Mouse (Mus musculus) regulatory T cell (primary cell): ENCODE data around the gene Cacng2.

Experiments used
- in situ Hi-C: fragments of 300-600 bp; cut with MboI, MseI; formaldehyde crosslinking; loops from one replicate; pipeline ENCODE4 v1.15.1; 2025; ENCODE audit warnings: high pct_unique_total_duplicates

Cacng2 gene

DNA sequence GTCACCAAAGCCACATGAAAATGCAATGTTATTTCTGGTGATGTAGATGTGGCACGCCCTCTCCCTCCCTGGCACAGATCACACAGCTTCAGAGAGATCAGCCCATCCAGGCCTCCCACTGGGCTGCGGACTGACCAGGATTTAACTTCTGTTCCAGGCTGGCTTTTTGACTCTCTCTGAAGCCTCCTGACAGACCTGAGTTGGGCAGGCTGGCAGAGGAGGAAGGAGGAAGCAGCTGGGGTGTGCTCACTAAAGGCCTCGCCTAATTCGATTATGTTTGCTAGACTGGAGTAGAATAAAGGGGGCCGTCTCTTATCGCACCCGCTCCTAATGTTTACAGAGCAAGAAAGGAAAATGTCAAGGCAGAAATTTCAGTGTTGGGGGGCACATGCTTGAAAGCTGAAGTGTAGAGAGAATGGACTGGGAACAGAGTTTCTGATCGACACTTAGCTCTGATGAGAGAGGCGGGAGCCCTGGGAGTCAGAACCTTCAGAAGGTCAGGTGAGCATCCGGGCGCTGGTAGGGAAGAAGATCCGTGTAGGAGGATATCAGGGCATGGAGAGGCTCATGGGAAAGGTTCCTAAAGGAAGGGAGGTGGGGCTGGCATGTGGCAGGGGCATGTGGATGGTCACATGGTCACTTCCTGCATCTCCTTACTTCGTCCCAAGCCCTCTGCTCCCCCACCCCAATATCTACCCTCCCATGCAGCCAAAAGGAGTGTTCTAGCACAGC lies 36.8 kb downstream of the Cacng2 start:
- in situ Hi-C loops = loop anchor here (25.0 kb wide), 1 partner anchor 1646 kb away; no protein-coding TSS in a partner anchor

DNA sequence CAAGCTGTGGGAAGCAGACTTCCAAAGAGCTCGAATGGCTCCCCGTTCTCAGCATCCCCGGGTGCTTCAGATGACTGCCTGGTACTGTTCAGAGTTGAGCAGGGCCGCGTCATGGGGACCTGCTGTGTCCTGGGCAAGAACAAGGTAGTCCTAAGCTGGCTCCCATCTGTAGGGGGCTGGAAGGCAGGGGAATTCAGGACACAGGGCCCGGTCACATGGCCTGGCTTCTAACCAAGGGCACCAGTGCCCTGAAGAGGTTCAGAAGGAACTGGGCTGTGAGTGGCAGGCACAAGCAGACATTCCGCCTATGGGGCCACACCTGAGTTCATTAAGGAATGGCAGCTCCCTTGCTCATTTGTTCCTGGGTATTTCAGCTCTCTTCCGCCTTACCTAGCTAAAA lies 37.7 kb downstream of the Cacng2 start:
- in situ Hi-C loops = loop anchor here (25.0 kb wide), 1 partner anchor 1645 kb away; no protein-coding TSS in a partner anchor

GRCm38 (mm10) chr15:78081384-78081783 lies 38.4 kb downstream of the Cacng2 start:
- in situ Hi-C loops = loop anchor here (25.0 kb wide), 1 partner anchor 1644 kb away; no protein-coding TSS in a partner anchor

DNA sequence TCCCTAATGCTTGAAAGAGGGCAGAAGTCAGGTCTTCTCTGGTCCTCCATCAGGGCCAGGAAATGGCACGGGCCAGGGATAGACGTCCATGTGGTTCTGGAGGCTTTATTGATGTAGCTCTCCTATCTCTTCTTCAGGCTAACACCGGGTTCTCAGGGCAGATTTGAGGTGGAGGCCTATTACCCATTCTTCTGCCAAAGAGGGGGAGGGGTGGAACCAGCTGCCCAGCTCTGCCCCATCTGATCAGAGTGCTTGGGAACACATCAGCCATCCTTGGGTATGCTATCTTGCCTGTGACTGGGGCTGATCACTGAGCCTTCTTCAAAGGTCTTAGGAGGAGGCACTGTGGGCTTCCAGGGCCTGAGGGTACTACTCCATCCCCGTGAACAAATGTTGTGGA lies 39.5 kb downstream of the Cacng2 start:
- in situ Hi-C loops = loop anchor here (25.0 kb wide), 1 partner anchor 1643 kb away; no protein-coding TSS in a partner anchor

DNA sequence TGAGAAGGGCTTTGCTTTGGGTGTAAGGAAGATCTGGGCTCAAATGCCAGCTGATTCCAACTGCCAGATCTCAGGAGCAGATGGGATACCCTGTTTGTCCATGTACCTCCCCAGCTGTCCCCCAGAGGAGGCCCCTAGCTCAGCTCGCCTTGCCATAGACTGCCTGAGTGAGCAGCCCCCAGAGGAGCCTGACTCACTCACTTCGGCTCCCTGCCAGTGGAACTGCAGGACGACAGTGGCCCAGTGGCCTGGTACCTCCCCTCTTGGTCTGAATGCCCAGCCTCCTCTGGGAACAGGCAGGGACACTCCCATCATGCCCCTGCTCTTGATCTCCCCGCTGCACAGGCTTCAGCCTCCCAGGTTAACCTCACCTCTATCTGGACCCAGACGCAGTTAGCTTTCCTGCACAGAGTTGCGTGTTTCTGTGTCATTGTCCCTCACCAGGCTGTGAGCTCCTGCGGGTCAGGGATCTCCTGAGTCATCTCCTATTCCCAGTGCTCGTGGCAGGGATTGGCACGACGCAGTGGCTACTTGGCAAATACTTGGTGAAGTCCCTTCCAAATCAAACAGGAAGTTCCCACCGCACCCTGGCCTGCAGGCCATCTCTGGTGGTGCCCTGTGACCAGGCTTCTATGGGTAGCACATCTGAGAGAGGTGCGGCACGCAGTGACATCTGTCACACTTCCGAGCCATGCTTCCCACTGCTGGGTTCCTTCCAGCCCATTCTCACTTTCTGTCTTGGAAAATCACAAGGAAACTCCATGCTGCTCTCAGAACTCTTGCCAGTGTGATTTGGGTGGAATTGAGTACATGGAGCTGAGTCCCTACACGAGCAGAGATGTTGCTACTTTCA lies 40.8 kb downstream of the Cacng2 start:
- in situ Hi-C loops = loop anchor here (25.0 kb wide), 1 partner anchor 1642 kb away; no protein-coding TSS in a partner anchor

DNA sequence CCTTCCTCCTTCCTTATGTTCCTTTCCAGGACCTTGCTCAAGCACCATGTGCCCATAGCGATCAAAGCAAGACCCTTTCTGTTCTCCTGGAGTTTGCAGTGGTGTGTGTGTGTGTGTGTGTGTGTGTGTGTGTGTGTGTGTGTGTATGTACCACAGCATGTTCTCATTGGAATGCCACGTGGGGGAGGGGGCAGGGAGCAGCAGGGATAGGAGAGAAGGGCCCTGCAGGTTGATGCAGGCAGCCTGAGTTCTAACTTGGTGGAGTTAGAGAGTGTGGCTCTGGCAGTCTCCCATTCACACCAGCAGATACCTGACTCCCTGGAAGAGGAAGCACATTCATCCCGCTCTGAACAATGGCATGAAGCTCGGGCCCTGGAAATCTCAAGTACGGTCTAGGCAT lies 41.6 kb downstream of the Cacng2 start:
- in situ Hi-C loops = loop anchor here (25.0 kb wide), 1 partner anchor 1641 kb away; no protein-coding TSS in a partner anchor

DNA sequence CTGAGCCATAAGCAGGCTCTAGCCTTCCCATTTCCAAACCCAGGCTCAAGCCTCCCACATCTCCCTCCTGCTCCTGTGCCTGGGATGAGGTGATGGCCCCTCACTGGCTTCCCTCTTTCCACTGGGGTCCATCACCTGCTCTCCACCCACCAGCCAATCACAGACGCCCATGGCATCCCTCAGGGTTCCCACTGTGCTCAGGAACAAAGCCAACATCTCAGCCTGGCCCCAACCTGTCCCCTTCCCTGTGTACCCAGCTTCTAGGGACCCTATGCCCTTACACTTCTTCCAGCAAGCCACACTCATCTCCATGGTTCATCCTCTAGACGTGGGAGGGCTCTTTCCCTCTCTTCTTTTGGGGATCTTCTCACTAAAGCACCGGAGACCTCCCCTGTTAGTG lies 43.9 kb downstream of the Cacng2 start:
- in situ Hi-C loops = loop anchor here (25.0 kb wide), 1 partner anchor 1639 kb away; no protein-coding TSS in a partner anchor

GRCm38 (mm10) chr15:78073109-78073508 lies 46.7 kb downstream of the Cacng2 start:
- in situ Hi-C loops = no loop called here

DNA sequence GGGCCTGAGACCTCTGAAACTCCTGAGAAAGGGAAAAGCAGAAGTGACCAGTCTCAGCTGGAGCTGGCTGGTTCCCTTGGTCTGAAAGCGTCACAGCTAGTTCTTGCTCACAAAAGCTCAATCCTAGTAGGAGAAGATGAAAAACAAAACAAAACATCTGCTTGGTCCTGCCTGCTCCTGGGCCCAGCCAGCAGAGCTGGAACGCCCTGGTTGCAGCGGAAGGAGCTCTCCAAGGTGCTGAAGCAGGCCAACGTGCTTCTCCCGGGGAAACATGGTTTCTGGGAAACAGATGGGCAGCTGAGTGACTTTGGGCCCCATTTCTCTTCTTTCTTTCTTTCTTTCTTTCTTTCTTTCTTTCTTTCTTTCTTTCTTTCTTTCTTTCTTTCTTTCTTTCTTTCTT lies 53.4 kb downstream of the Cacng2 start:
- in situ Hi-C loops = no loop called here

DNA sequence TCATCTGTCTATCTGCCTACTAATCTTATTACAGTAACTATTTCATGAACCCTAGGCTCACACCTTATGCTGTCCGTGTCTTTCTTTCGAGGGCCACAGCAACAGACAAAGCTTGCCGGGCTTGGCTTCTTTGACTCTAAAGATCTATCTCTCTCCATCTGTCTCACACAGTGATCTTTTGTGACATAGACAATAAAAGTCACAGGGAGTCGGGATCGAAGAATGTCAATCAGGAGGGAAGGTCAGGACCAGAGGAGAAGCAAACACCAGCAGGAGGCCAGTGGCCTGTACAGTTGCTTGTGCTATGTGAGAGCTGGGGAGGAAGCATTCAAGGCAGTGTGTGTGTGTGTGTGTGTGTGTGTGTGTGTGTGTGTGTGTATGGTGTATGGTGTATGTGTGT lies 54.3 kb downstream of the Cacng2 start:
- in situ Hi-C loops = no loop called here

DNA sequence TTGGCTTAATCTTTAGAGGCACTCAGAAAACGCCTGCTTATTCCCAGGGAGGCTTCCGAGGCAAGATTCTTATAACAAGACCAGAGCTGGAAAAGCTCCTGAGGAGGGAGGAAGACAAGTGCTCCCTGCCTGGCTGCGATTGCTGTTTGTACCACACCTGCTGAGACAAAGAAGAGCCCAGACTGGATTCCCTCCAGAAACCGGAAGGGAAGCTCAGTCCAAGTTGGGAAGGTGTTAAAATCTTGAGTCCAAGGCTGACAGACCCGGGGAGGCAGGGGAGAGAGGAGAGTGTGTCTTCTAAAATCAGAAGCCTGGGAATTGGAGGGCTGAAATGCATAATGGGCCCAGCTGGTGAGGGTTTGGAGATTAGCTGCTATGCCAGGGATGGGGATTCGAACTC lies 55.5 kb downstream of the Cacng2 start:
- in situ Hi-C loops = no loop called here

- in situ Hi-C loops = no loop called here
Measured at GRCm38 (mm10) chr15:78062467-78062866, 57.4 kb downstream of the Cacng2 start.

GRCm38 (mm10) chr15:78056930-78057329 lies 62.9 kb downstream of the Cacng2 start:
- in situ Hi-C loops = no loop called here

DNA sequence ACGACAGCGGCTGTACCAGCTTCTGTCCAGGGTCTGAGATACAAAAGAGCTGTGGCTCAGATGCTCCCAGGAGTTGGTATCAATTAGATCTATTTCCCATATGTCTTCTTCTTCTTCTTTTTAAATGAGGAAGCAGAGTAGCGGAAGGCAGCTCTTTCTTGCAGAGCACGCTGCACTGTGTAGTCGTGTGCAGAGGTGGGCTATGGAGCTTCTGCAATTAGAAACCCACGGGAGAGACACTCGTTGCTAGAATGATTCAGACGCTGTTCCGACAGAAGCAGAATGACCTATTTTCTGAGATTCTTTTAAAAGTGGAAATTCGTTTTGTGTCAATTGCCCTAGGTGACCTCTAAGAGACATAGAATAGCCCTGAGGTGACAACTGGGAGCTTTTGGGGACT lies 69.1 kb downstream of the Cacng2 start:
- in situ Hi-C loops = no loop called here

- in situ Hi-C loops = no loop called here
Measured at GRCm38 (mm10) chr15:78049933-78050332, 69.9 kb downstream of the Cacng2 start.

DNA sequence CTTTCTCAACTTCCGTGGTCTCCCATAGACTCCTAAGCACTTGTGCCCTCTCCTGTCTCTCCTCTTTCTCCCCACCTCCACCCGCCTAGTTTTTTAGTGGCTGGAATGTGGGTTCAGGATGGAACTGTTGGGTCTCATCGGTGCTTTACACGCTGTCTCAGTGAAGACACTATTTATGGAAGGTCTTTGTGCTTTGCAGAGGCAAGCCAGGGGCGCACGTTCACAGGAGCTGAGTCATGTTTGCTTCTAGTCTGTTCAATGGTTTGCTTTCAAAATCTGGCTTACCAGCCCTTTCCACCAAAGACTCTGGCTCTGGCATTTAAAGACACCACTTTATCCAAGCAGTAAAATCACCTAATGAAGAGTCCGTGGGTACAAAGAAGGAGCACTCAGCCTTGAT lies 74.0 kb downstream of the Cacng2 start:
- in situ Hi-C loops = no loop called here

DNA sequence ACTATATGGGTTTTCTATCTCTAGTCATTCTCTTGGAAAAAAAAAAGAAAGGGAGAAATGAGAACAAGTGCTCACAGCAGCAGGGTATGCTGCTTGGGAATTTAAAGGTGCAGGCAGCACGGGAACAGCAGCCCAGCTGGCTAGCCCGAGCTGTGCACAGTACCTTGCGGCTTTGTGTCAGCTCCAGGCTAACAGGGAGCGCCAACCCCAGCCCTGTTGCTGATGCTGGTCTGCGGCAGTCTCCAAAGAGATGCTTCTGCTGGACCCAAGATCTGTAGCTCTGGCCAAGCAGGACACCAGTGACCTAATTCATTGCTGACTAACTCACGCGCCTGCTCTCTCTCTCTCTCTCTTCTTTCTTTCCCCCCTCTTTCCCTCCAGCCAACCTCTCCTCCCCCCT lies 74.5 kb downstream of the Cacng2 start:
- in situ Hi-C loops = no loop called here

GRCm38 (mm10) chr15:78044826-78045225 lies 75.0 kb downstream of the Cacng2 start:
- in situ Hi-C loops = no loop called here

DNA sequence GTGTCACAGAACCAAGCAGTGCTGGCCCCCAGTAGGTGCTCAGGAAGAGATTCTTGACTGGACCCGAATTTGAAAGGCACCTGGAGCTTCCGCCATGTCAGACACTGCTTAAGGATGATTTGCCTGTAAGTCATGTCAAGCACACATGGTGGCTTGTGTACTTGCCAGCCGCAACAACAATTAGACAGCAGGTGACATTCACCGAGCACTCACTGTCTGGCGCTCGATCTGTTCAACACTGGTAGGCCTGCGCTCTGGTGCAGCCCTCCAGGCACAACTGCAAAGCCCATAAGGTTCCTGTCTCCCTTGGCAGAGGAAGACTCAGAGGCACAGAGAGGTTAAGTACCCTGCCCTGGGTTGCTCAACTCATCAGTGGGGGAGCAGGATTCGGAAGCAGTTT lies 77.1 kb downstream of the Cacng2 start:
- in situ Hi-C loops = no loop called here

DNA sequence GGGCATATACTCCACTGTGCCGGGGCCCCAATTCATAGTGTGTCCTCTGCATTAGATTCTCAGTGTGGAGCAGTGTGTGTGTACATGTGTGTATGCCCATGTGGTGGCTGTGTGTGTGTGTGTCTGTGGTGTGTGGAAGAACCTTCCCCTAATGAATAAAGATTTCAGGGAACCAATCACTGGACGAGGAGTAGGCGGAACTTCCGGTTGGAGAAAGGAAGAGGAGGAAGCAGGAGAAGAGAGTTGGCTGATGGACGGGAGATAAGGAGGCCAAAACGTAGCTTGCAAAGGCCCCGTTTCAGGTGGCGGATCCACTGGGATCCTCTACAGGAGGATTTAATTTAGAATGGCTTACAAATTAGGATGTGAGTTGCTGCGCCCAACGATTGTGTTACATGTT lies 82.2 kb downstream of the Cacng2 start:
- in situ Hi-C loops = no loop called here

GRCm38 (mm10) chr15:78036586-78036985 lies 83.2 kb downstream of the Cacng2 start:
- in situ Hi-C loops = no loop called here

- in situ Hi-C loops = no loop called here
Measured at GRCm38 (mm10) chr15:78029938-78030337, 89.9 kb downstream of the Cacng2 start.

- in situ Hi-C loops = no loop called here
Measured at GRCm38 (mm10) chr15:78026521-78026920, 93.3 kb downstream of the Cacng2 start.
